Mouse (Mus musculus): Measurements from ENCODE around the gene Ank3.

- TF ChIP-seq EP300 (IDR thresholded peaks at IDR 0.05; ENCODE audit: low read depth) (no peak), CTCF (IDR thresholded peaks at IDR 0.05; ENCODE audit: low read depth) (no peak)
Observed at GRCm38 (mm10) chr10:69628743-69629142, 230.2 kb downstream of the Ank3 start.
